Mouse (Mus musculus) stomach, embryonic 14.5 days (tissue): ENCODE results near the gene Tubd1. TPM values are rescaled to one million over a fixed set of nuclear protein-coding genes. Genes with fewer than 3 reads are reported as not detected.

ENCODE experiments used
- ATAC-seq: fragments of 200-750 bp; cut with Nextera tagmentation; 2 replicates; pipeline ENCODE4 v1.8.0; 2017; ENCODE audit warnings: low read depth, moderate TSS enrichment; ENCODE audit not compliant: insufficient number of reproducible peaks, insufficient read depth, low FRiP score
- H3K27ac ChIP-seq: fragments of 300-500 bp; sonication (generic); 2 replicates; pipeline ENCODE4 v1.5.1; 2014; ENCODE audit warnings: mild to moderate bottlenecking, low read length, moderate library complexity, mixed read lengths
- H3K27me3 ChIP-seq: fragments of 300-500 bp; sonication (generic); 2 replicates; pipeline ENCODE4 v1.6.1; 2014; ENCODE audit warnings: low read length, control low read depth, mixed read lengths; ENCODE audit not compliant: control insufficient read depth, insufficient read depth
- H3K36me3 ChIP-seq: fragments of 300-500 bp; sonication (generic); 2 replicates; pipeline ENCODE4 v1.6.1; 2014; ENCODE audit warnings: mild to moderate bottlenecking, control low read depth, low read length, moderate library complexity, mixed read lengths; ENCODE audit not compliant: control insufficient read depth, insufficient read depth
- H3K4me1 ChIP-seq: fragments of 300-500 bp; sonication (generic); 2 replicates; pipeline ENCODE4 v1.6.1; 2014; ENCODE audit warnings: low read length, control low read depth, mixed read lengths; ENCODE audit not compliant: control insufficient read depth, insufficient read depth
- H3K4me2 ChIP-seq: fragments of 300-500 bp; sonication (generic); replicated peaks from 2 replicates; pipeline ENCODE4 v1.6.1; 2014; ENCODE audit warnings: low read depth, low read length, control low read depth
- H3K4me3 ChIP-seq: fragments of 300-500 bp; sonication (generic); 2 replicates; pipeline ENCODE4 v1.5.1; 2014; ENCODE audit warnings: low read depth, low read length, control low read depth
- H3K9ac ChIP-seq: fragments of 300-500 bp; sonication (generic); replicated peaks from 2 replicates; pipeline ENCODE4 v1.6.1; 2014; ENCODE audit warnings: low read depth, mild to moderate bottlenecking, control low read depth, low read length, moderate library complexity, mixed read lengths
- H3K9me3 ChIP-seq: fragments of 300-500 bp; sonication (generic); 2 replicates; pipeline ENCODE4 v1.6.1; 2016; ENCODE audit warnings: low read depth, low read length, control low read depth; ENCODE audit not compliant: control insufficient read depth
- WGBS: fragments of 180-500 bp; shearing (Covaris S2); extraction: QIAGEN DNeasy Blood & Tissue Kit; methylation state at CpG from one replicate; pipeline ENCODE4 v1.1.7; 2014; 5-methylcytosine and 5-hydroxymethylcytosine counted together
- polyA plus RNA-seq: library from polyadenylated mRNA; unstranded; fragments of >200 nt; fragmentation: Nextera tagmentation; extraction: Ambion mirVana; gene quantifications from 2 replicates; pipeline ENCODE4 v1.2.1, GENCODE M21; 2014

Tubd1 gene
- polyA plus RNA-seq, 1 experiment from 2014 or later = 9.9 TPM

- no peak overlapping the region for H3K27ac ChIP-seq
- H3K9me3 ChIP-seq = no peaks in the 10 kb centered on the region
- H3K36me3 ChIP-seq = no peaks in the 10 kb centered on the region; the same call in 1 of the 2 replicates
- H3K4me3 ChIP-seq = no peak overlapping the region
- ATAC-seq = no peak
- H3K4me1 ChIP-seq = peaks cover 3% of the 10 kb centered on the region; the same call in 1 of the 2 replicates
- H3K4me2 ChIP-seq = no peak overlapping the region
- no peak overlapping the region for H3K9ac ChIP-seq
- H3K27me3 ChIP-seq = no peaks in the 10 kb centered on the region
- WGBS = 84% methylated on average over 2 of the region's 2 CpGs
Measured at GRCm38 (mm10) chr11:86540476-86540845, 4.3 kb upstream of the Tubd1 start.

- 91% methylated on average over 1 of the region's 1 CpGs for WGBS
- Histone ChIP-seq H3K27ac (no peak overlapping the region), H3K4me1 (peaks cover 3% of the 10 kb centered on the region; the same call in 1 of the 2 replicates), H3K4me3 (no peak overlapping the region), H3K27me3 (no peaks in the 10 kb centered on the region), H3K9me3 (no peaks in the 10 kb centered on the region), H3K9ac (no peak overlapping the region), H3K36me3 (no peaks in the 10 kb centered on the region; the same call in 1 of the 2 replicates), H3K4me2 (no peak overlapping the region)
- no peak for ATAC-seq
Measured at GRCm38 (mm10) chr11:86542851-86543250, 1.9 kb upstream of the Tubd1 start.

DNA sequence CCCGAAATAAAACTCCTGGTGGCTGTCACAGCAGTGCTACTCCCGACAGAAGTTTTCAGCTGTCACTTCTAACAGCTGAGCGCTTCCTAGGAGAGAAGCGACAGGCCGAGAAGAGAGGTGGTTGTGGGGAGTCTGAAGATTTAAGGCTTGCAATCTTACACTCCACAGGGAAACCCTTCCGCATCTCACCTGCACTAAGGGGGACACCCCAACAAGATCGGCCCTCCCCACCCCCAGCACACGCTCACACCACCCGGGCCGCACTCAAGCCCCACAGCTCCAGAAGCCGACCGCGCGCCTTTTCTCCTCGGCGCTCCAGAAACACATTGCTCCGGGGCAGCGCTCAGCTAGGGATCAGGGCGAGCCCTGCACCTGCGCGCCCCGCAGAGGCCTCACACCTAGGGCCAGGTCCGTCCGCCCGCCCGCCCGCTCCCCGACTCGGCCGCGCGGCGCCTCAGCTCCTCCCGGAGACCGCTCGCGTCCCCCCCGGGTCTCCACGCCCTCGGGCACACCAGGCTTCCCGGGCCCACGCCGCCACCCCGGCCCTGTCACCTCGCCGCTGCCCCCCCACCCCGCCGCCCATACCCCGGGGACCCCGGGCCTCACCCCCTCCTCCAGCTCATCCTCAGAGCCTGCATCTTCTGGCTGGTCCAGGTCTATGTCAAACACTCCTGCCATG, 692 bp upstream of the Tubd1 start:
- H3K4me3 ChIP-seq = peak overlapping the region; percentile 91
- WGBS = under 1% methylated on average over 37 of the region's 50 CpGs
- no peaks in the 10 kb centered on the region for H3K9me3 ChIP-seq
- peaks cover 3% of the 10 kb centered on the region; the same call in 1 of the 2 replicates for H3K4me1 ChIP-seq
- H3K4me2 ChIP-seq = peak overlapping the region; percentile 83
- H3K9ac ChIP-seq = peak overlapping the region; percentile 98
- H3K27me3 ChIP-seq = no peaks in the 10 kb centered on the region
- peak overlapping the region; percentile 92 for H3K27ac ChIP-seq
- ATAC-seq = peak; percentile 67
- H3K36me3 ChIP-seq = no peaks in the 10 kb centered on the region; the same call in 1 of the 2 replicates

DNA sequence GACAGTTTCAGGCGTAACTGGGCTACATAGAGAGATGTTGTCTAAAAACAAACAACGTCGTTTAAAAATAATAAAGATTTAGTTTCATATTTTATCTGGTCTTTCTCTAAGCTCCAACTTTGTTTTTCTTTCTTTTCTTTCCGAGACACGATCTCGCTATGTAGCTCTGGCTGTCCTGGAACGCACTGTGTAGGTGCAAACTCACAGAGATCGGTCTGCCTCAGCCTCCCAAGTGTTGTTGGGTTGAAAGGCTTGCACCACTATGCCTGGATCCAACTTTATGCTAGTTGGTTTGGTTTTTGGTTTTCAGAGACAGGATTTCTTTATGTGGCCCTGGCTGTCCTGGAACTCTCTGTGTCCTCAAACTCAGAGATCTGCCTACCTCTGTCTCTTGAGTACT, 765 bp downstream of the Tubd1 start:
- H3K27ac ChIP-seq = peak overlapping the region; percentile 92; the same call in 1 of the 2 replicates

DNA sequence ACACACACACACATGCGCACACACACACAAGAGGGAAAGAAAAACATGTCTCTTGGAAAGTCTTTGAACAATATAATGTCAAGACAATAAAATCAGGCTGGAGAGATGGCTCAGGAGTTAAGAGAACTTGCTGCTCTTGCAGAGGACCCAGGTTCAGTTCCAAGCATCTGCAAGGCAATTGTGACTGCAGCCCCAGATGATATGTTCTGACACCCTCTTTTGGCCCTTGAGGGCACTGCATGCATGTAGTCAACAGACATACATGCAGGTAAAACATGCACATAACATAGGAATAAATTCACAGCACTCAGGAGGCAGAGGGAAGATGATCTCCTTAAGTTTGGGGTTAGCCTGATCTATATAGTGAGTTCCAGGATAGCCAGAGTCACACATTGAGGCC, 2.6 kb downstream of the Tubd1 start:
- Histone ChIP-seq H3K27ac (no peak overlapping the region), H3K4me1 (peaks cover 3% of the 10 kb centered on the region; the same call in 1 of the 2 replicates), H3K36me3 (peaks cover 2% of the 10 kb centered on the region; the same call in 1 of the 2 replicates), H3K9me3 (no peaks in the 10 kb centered on the region), H3K4me2 (no peak overlapping the region), H3K9ac (no peak overlapping the region), H3K27me3 (no peaks in the 10 kb centered on the region), H3K4me3 (no peak overlapping the region)
- no peak for ATAC-seq
- WGBS = 96% methylated on average over 1 of the region's 1 CpGs

More for the DNA sequence above, 765 bp downstream of the Tubd1 start:
- no peak for ATAC-seq
- peak overlapping the region; percentile 46 for H3K4me2 ChIP-seq
- peak overlapping the region; percentile 91 for H3K4me3 ChIP-seq
- no peaks in the 10 kb centered on the region for H3K27me3 ChIP-seq
- H3K4me1 ChIP-seq = peaks cover 3% of the 10 kb centered on the region; the same call in 1 of the 2 replicates
- H3K9me3 ChIP-seq = no peaks in the 10 kb centered on the region
- peaks cover 2% of the 10 kb centered on the region; the same call in 1 of the 2 replicates for H3K36me3 ChIP-seq
- H3K9ac ChIP-seq = peak overlapping the region; percentile 98
- 80% methylated on average over 8 of the region's 8 CpGs for WGBS

DNA sequence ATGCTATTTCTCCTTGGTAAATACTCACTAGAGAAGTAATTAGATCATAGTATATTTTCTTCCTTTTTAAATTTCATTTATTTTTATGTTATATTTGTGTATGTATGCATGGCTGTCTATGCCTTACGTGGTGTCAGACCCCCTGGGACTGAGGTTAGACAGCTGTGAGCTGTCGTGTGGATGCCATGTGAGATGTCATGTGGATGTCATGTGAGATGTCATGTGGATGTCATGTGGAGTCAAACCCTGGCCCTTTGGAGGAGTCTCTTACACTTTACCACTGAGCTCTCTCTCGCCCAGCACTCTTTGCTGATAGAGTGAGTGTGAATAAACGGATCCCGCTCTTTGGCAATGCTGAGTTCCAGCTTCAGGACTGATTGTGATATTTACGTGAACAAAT, 8.7 kb downstream of the Tubd1 start:
- H3K4me2 ChIP-seq = no peak overlapping the region
- H3K9me3 ChIP-seq = no peaks in the 10 kb centered on the region
- no peak overlapping the region for H3K9ac ChIP-seq
- no peaks in the 10 kb centered on the region for H3K27me3 ChIP-seq
- no peak overlapping the region for H3K27ac ChIP-seq
- no peaks in the 10 kb centered on the region for H3K4me1 ChIP-seq
- no peak for ATAC-seq
- peaks cover 2% of the 10 kb centered on the region; the same call in 1 of the 2 replicates for H3K36me3 ChIP-seq
- H3K4me3 ChIP-seq = no peak overlapping the region
- 92% methylated on average over 6 of the region's 6 CpGs for WGBS

DNA sequence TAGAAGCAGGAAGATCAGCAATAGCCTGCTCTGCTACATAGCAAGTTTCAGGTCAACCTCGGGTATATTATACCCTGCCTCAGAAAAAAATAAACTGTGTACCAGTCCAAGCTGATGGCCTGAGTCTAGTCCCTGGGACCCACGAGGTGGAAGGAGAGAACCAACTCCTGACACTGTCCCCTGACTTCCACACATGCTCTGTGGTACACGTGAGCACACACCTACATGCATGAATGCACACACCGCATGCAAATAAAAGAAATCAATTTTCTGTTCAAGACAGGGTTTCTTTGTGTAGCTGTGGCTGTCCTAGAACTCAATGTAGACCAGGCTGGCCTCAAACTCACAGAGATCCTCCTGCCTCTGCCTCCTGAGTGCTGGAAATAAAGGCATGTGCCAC, 13.5 kb downstream of the Tubd1 start:
- Histone ChIP-seq H3K27ac (no peak overlapping the region), H3K9ac (no peak overlapping the region), H3K9me3 (no peaks in the 10 kb centered on the region), H3K4me3 (no peak overlapping the region), H3K4me1 (no peaks in the 10 kb centered on the region), H3K36me3 (peaks cover 5% of the 10 kb centered on the region; the same call in 1 of the 2 replicates), H3K27me3 (no peaks in the 10 kb centered on the region), H3K4me2 (no peak overlapping the region)
- no peak for ATAC-seq
- WGBS = 87% methylated on average over 4 of the region's 4 CpGs

GRCm38 (mm10) chr11:86568425-86568824, 23.6 kb downstream of the Tubd1 start:
- 60% methylated on average over 3 of the region's 3 CpGs for WGBS
- Histone ChIP-seq H3K27me3 (no peaks in the 10 kb centered on the region), H3K27ac (no peak overlapping the region), H3K4me1 (peaks cover 23% of the 10 kb centered on the region), H3K9ac (no peak overlapping the region), H3K9me3 (no peaks in the 10 kb centered on the region), H3K4me3 (no peak overlapping the region), H3K36me3 (no peaks in the 10 kb centered on the region), H3K4me2 (no peak overlapping the region)
- no peak for ATAC-seq
